ENCODE assay signal across 25 mouse cellular contexts in the genomic region with DNA sequence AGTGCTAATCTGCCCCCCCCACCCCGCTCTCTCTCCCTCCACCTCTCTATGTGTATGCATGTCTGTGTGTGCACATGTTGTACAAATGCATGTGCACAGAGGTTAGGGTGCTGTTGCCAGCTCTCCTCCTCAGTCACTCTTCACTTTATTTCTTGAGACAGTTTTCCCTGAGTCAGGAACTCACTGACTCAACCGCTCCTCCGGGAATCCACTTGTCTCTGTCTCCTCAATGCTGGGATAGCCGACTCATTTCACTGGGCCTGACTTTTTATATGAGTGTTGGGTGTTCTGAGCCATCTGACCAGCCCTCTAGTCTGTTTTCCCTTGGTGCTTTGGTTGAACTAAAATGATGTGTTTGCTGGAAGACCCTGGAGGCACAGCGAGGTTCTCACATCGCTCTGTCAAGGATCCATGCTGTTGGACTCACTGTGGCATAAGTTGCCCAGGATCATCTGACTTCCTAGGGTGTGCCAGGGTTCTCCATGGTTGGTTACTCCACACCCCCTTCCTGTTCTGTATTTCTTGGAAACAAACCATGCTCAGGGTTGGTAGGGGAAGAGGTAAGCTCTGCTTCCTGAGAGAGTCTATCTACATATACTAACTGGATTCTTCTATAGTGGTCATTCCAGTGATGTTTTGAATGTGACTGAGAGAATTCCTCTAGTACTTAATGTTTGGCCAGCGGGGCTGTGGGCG.
A peak's percentile ranks its signal among the peaks of the same experiment; 100 is the strongest.
DNase-seq lines count a peak whose midpoint lies in the region.
"Had no signal": no experiment of that assay in that cellular context is flagged by ENCODE, and none has a peak within 500 bp of the region (broad histone marks: within the 10 kb centered on the region; RNA-seq: fewer than 3 reads in every experiment).

No protein-coding gene starts in this region.

- no peaks in the 10 kb centered on the region for H3K36me3 ChIP-seq in macrophage (ENCODE audit: inconsistent target)
- H3K36me3 ChIP-seq: embryonic facial prominence, embryonic 13.5 days; forebrain, embryonic 15.5 days; hindbrain, embryonic 13.5 days; kidney, embryonic 15.5 days; neural tube, embryonic 15.5 days; stomach, embryonic 15.5 days had no signal

- DNase-seq in kidney, adult 8-10 months, result peak; percentile 14 to 39
- DNase-seq in kidney, adult 18-20 months, result no peak
- DNase-seq in 3T3-L1 (ENCODE audit: low read depth, low spot score), result peak; percentile 92
- DNase-seq in adipocyte (ENCODE audit: low spot score), result peak; percentile 92
- no peak for DNase-seq in frontal cortex, postnatal 36 days (ENCODE audit: low spot score in 2 of 2)
- DNase-seq in left cerebral cortex, adult 8-10 months (ENCODE audit: low spot score in 2 of 2), result no peak
- DNase-seq: adrenal gland, postnatal 25 days; cerebellum, adult 11 months; cerebellum, postnatal 14 days; gastrocnemius, postnatal 10 days; heart, adult 11 months; heart, postnatal 10 days; layer of hippocampus, adult 9-11 months; right cerebral cortex, adult 18-20 months; right cerebral cortex, postnatal 4 days; thymus, postnatal 25 days had no signal

- peak overlapping the region; percentile 97 for H3K27ac ChIP-seq in macrophage
- H3K27ac ChIP-seq: embryonic facial prominence, embryonic 13.5 days; forebrain, embryonic 15.5 days; hindbrain, embryonic 13.5 days; kidney, embryonic 15.5 days; left cerebral cortex, adult 2 months; neural tube, embryonic 15.5 days; stomach, embryonic 15.5 days had no signal

- H3K4me3 ChIP-seq in macrophage (ENCODE audit: inconsistent target), result no peak overlapping the region
- H3K4me3 ChIP-seq: embryonic facial prominence, embryonic 13.5 days; erythroblast, embryonic 14.5 days; forebrain, embryonic 15.5 days; hindbrain, embryonic 13.5 days; kidney, embryonic 15.5 days; left cerebral cortex, adult 2 months; neural tube, embryonic 15.5 days; stomach, embryonic 15.5 days had no signal

- 88% methylated on average over 8 of the region's 8 CpGs for WGBS in macrophage (ENCODE audit: missing documents)

- H3K79me2 ChIP-seq in macrophage (ENCODE audit: inconsistent target), result no peaks in the 10 kb centered on the region

Comparison
In these comparisons a context has a peak if more than half of its experiments do, and no peak if none do; other contexts are left out.
1. DNase-seq: peak in kidney, adult 8-10 months (2 of 2), 3T3-L1 (single experiment) and adipocyte (single experiment); none in kidney, adult 18-20 months (single experiment), frontal cortex, postnatal 36 days (0 of 2) and left cerebral cortex, adult 8-10 months (0 of 2).